Mouse (Mus musculus): ENCODE measurements around the gene 1700010B08Rik.

1700010B08Rik gene

GRCm38 (mm10) chr2:173770620-173771019, 51.4 kb downstream of the 1700010B08Rik start:
- DNase-seq (ENCODE audit: low spot score in 2 of 2) = no peak

All from urinary bladder, postnatal 36 days (tissue).